Comparison of ENCODE assay signal across 8 mouse cellular contexts in the genomic region with DNA sequence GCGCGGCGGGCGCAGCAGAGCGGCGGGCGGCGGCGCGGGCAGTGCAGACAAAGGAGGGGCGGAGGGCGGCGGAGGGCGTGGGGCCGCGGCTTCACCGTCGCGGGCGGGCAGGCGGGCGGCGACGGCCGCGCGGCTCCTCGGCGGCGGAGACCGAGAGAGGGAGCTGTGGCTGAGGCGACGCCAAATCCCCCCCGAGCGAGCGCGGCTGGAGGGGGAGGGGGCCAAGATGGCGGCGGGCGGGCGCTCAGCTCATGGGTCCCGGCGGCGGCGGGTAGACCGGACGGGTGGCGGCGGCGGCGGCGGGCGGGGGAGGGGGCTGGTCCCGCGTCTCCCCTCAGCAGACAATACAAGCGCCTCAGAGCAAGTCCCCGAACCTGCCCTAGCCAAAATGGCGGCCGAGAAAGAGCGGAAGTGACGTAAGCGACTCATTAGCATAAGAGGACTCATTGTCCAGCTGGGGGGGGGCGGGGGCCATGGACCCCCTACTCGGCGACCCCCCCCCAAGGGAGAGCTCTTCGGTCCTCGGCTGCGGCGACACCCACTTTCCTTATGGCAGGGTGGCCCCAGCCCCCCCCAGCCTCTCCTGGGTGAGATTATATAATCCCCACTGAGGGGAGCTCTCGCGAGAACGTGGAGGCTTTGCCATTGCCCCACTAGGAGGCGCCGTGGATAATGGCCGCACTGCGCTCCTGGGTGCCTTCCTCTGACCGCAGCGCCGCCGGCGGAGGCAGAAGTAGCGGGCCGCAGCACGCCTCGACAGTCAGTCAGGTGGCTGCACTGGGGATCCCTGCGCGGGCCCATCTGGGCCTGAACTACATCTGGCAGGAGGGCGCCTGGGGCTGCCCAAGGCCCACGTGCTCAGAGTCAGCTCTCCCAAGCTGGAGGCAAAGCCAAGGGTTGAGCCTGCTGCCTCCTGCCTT. TPM values are rescaled to one million over a fixed set of nuclear protein-coding genes. Genes with fewer than 3 reads are reported as not detected.
DNase-seq lines count a peak whose midpoint lies in the region; ATAC-seq and TF ChIP-seq lines count a peak whose summit lies in the region.

Gene Adnp, minus strand, starts transcription at position 388 of the 920 bp plus-strand sequence.

- H3K9me3 ChIP-seq in ES-E14 (ENCODE audit: control insufficient read depth, insufficient read depth, low read depth, low read length), result no peaks in the 10 kb centered on the region
- no peaks in the 10 kb centered on the region for H3K9me3 ChIP-seq in forebrain, embryonic 15.5 days

- peak within 1 kb of the TSS; percentile 99 for H3K9ac ChIP-seq in ES-E14 (ENCODE audit: insufficient read depth, low read depth, low read length, poor library complexity, severe bottlenecking)
- H3K9ac ChIP-seq in forebrain, embryonic 15.5 days (replicated peaks), result peak within 1 kb of the TSS; percentile 100

- DNase-seq in ES-E14 (ENCODE audit: low read depth, low spot score), result peak; percentile 96
- DNase-seq in cerebellum, adult 11-12 months, result peak; percentile 93
- peak; percentile 93 for DNase-seq in heart, postnatal 25 days (ENCODE audit: low spot score)
- peak; percentile 90 to 96 for DNase-seq in layer of hippocampus, adult 18-20 months (ENCODE audit: low spot score in 2 of 2)
- peak; percentile 94 for DNase-seq in lung, adult 2 months
- peak; percentile 92 to 95 for DNase-seq in thymus, adult 18-20 months

- peaks cover 2 to 8% of the 10 kb centered on the region in 2 experiments; a peak in 3 of 4 replicates for H3K4me1 ChIP-seq in ES-E14 (ENCODE audit: control insufficient read depth in 2 of 2, insufficient read depth in 2 of 2, low read length in 2 of 2, poor library complexity in 1 of 2)
- H3K4me1 ChIP-seq in forebrain, embryonic 15.5 days, result peaks cover 29% of the 10 kb centered on the region
- peaks cover 15% of the 10 kb centered on the region for H3K4me1 ChIP-seq in lung, adult 2 months (ENCODE audit: control insufficient read depth, insufficient read depth, low read length)

- peak within 1 kb of the TSS; percentile 98 for H3K27ac ChIP-seq in ES-E14 (ENCODE audit: insufficient read depth, low read depth, low read length, poor library complexity, severe bottlenecking)
- H3K27ac ChIP-seq in forebrain, embryonic 15.5 days (replicated peaks), result peak within 1 kb of the TSS; percentile 99

- intact Hi-C loops in heart, postnatal 25 days (cut with DNase I), result no loop called here

- no peaks in the 10 kb centered on the region for H3K27me3 ChIP-seq in forebrain, embryonic 15.5 days

- peak within 1 kb of the TSS; percentile 89 to 100 for H3K4me3 ChIP-seq in ES-E14 (ENCODE audit: insufficient read depth in 1 of 2, low read depth in 1 of 2, low read length in 2 of 2, poor library complexity in 1 of 2, severe bottlenecking in 1 of 2)
- peak within 1 kb of the TSS; percentile 100 for H3K4me3 ChIP-seq in forebrain, embryonic 15.5 days
- H3K4me3 ChIP-seq in lung, adult 2 months (replicated peaks; ENCODE audit: extremely low read depth, low read depth, low read length), result peak within 1 kb of the TSS; percentile 92

- H3K4me2 ChIP-seq in forebrain, embryonic 15.5 days (replicated peaks), result peak within 1 kb of the TSS; percentile 79

- peak; percentile 54 for TF ChIP-seq CTCF in lung, adult 2 months (IDR thresholded peaks at IDR 0.05; ENCODE audit: insufficient read depth, low read length)

- ATAC-seq in forebrain, embryonic 15.5 days (replicated peaks), result peak; percentile 89
- peak; percentile 89 for ATAC-seq in neutrophil, adult 5-6 weeks (ENCODE audit: extremely low read depth, insufficient number of reproducible peaks, low FRiP score, poor library complexity, severe bottlenecking)

- H3K36me3 ChIP-seq in ES-E14 (ENCODE audit: control insufficient read depth, insufficient read depth, low read length, poor library complexity, severe bottlenecking), result peaks cover 14% of the 10 kb centered on the region
- peaks cover 43% of the 10 kb centered on the region for H3K36me3 ChIP-seq in forebrain, embryonic 15.5 days

- in situ Hi-C loops in ES-E14 (cut with MboI; ENCODE audit: low sequenced_read_pairs in 2 of 2, unreplicated experiment in 2 of 2), result loop anchor here in 1 of 2 experiments (10.0 kb wide), 1 partner anchor 82 kb away; no protein-coding TSS in a partner anchor

- peak; percentile 84; the same call in 1 of the 2 replicates for TF ChIP-seq POLR2A in lung, adult 2 months (IDR thresholded peaks at IDR 0.05; ENCODE audit: borderline replicate concordance, extremely low read depth, low read depth, low read length)

- WGBS in forebrain, embryonic 15.5 days, result under 1% methylated on average over 43 of the region's 89 CpGs
- WGBS in lung, adult 2 months, result 4% methylated on average over 71 of the region's 89 CpGs

TF ChIP-seq in ES-E14, 5 proteins besides CTCF, POLR2A, EP300 and RAD21:
- TF ChIP-seq CHD2 (IDR thresholded peaks at IDR 0.05; ENCODE audit: low read depth, low read length) (peak; percentile 98), MAFK (IDR thresholded peaks at IDR 0.05; ENCODE audit: insufficient read depth, low read depth, low read length) (no peak), ZNF384 (IDR thresholded peaks at IDR 0.05; ENCODE audit: low read depth, low read length) (0 out of 2 replicates have a peak, but pooled peaks have one; percentile 28), HCFC1 (IDR thresholded peaks at IDR 0.05; ENCODE audit: borderline replicate concordance, insufficient read depth, low read length) (peak; percentile 82)

RNA-seq across cellular contexts. Expression of gene Adnp, which starts in this region (rescaled TPM):
- 13.2 and 15.9 TPM in 2 replicates for total RNA-seq in ES-E14 (2012; rRNA removed)
- polyA plus RNA-seq in forebrain, embryonic 15.5 days (2015; fragmentation: Nextera tagmentation; extraction: Ambion mirVana), result 4.4 and 13.6 TPM in 2 replicates
- total RNA-seq in heart, postnatal 25 days (2021), result 10 to 100 TPM; 30.5 to 32.7 TPM
- 10 to 100 TPM; 82.7 to 90.3 TPM for total RNA-seq in layer of hippocampus, adult 18-20 months (2021)
- 16.2 and 18.3 TPM in 2 replicates for polyA plus RNA-seq in lung, adult 2 months (2012; rRNA removed)
- 8.1 and 13.3 TPM in 2 replicates for total RNA-seq in neutrophil, adult 5-6 weeks (2017)

Comparison
In these comparisons a context has a peak if more than half of its experiments do, and no peak if none do; other contexts are left out.
1. Peak in every context shown above with its lines: DNase-seq, ATAC-seq, H3K4me3 ChIP-seq and H3K27ac ChIP-seq.